Mouse (Mus musculus) induced T-regulatory cell, adult 2 months (primary cell): ENCODE measurements at regions not wholly inside any gene's neighbourhood (a gene's known extent, or its start where the extent isn't known, plus 50 kb on each side); places are given as distances from the start of the nearest gene placed in this dataset.
"Not testable (repeated sequence)": the region's sequence is repeated elsewhere in the genome, so short reads cannot be mapped to it uniquely, and the experiment has no call there.

Experiments used
- DNase-seq: peaks from one replicate; pipeline ENCODE4 v3.0.0-alpha.2; 2012; ENCODE audit warnings: low read depth

DNA sequence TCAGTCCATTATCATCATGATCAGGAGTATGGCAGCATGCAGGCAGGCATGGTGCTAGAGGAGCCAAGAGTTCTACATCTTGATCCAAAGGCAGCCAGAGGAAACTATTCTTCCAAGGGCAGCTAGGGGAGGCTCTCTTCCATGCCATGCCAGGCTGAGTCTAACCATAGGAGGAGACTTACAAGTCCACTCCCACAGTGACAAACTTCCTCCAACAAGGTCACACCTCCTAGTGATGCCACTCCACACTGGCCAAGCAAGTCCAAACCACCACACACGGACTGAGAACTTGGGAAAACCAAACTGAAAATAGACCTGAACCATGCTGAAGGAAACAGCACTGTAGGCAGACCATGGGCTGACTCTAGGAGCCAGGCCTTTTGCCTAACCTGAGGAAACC, 197.4 kb downstream of the Prex1 start:
- DNase-seq: no peak

DNA sequence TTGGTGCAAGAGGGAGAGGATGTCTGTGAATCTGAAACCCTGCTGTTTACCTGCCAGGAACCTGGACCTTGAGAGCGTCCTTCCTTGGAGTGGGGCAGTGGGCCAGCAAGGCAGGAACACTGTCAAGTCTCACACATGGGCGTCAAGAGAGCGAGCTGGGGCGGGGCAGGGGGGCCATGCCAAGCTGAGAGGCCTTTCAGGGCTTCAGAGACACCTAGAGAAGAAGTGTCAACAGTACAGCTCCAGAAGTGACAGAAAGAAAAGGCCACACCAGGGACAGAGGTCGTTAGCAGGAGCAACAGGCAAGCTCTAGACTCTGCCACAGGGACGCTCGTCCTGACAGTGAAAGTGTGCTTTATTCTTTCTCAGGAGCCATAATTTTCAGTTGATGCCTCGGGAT, 199.0 kb downstream of the Prex1 start:
- no peak for DNase-seq

DNA sequence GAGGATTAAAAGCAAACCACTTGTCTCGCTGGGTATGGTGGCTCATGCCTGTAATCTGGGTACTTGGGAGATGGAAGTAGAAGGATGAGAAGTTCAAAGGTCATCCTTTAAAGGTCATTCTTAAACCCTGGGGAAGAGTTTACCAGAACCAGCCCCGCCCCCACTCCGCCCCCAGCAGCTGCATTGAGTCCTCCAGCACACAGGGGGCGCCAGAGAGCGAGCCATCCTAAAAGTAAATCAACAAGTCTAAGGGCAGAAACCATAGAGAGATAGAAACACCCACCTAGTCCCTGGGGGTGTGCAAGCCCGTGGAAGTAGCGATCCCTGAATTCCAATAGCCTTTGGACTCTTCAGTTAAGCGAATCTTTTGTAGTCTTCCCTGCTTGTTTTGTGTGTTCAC, 201.1 kb downstream of the Prex1 start:
- peak; percentile 58 for DNase-seq

DNA sequence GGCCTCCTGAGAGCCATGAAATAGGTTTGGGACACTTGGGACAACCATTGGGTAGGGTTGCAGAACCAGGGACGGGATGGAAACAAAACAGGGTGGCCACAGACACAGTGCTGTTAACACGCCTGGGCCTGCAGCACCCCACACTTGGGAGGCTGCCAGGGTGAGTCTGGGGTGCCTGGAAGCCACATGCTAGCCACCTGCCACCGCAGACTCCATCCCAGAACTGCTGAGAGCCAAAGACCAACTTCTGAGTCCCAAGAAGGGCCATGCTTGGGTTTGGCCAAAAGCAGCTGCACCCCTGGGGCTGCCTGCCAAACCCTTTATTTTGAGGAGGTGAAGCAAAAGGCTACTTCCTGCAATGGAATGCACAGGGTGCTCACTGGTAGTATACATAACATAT, 202.2 kb downstream of the Prex1 start:
- DNase-seq: not testable (repeated sequence)

DNA sequence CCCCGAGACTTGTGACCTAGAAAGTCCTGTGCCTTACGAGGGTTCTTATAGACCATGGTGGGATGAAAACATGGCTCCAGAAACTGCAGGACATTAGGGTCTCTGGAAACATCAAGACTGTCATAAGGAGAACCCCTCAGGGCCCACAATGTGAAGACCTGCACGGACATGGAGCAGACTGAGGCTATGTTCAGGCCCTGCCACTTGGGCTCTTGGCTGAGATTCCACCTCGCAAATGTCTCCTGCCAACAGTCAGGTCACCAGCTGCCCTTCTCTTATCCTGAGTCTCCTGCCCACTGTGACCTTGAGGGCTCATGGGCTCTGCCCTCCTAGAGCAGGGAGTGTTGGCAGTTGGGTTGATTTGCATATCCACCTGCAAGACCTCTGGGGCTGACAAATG, 202.9 kb downstream of the Prex1 start:
- DNase-seq: no peak

DNA sequence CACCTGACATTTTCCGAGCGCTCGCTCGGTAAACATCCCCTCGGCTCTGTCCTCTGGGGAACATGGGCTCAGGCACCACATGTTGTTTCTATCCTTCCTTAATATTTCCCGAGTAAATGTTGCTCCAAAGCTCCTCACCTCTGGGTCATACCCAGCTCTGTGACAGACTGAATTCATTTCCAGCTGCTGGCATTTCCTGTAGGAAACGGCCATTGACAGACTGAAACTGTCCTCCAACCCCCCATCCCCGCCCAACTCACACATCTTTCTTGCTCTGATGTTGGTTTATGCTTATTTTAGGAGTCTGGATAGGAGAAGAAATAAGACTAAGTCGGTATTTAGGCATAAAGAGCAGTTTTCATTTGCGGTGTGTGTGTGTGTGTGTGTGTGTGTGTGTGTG, 204.0 kb downstream of the Prex1 start:
- no peak for DNase-seq

DNA sequence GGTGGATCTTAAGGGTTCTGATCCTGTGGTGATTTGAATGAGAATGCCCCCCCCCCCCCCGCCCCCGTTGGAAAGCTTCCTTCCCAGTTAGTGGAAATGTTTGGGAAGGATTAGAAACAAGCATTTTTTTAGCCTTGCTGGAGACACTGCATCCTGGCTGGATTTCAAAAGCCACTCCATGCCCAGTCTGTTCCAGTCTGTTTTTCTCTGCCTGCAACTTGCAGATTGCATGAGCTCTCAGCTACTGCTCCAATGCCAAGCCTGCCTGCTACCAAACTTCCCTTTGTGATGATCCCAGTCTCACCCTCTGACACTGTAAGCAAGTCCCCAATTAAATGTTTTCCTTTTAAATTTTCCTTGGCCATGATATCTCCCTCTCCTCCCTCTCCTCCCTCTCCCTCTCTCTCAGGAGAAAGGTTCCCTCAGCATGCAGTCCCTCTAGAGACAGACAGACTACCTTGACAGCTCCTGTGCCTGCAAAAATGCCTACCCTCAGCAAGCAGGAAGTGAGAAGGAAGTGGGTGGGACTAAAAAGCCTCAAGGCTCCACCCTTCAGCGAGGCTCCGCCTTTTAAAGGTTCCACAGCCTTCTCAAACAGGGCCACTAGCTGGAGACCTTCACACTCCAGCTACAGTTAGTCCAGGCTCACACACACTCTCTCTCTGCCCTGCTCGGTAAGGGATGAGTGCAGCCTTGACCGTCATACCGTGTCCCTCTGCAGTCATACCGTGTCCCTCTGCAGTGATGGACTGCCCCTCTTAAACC, 204.8 kb downstream of the Prex1 start:
- DNase-seq: peak; percentile 42

DNA sequence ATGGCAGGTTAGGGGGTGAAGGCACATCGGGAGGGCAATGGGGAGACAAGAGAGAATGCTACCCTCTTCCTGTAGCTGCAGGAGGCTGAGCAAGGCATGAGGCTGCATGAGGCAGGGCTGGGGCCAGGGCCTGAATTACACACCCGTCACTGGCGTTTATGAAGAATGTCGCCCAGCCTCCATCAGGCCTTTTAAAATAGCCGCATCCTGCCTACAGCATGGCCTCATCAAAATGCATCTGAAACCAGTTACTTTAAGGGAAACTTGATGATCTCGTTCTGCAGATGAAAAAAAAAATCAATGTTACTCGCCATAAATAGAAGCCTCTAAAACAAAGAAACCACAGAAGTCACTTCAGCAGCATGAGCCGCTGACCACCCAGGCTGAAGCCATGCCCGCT, 208.3 kb downstream of the Prex1 start:
- DNase-seq: no peak

DNA sequence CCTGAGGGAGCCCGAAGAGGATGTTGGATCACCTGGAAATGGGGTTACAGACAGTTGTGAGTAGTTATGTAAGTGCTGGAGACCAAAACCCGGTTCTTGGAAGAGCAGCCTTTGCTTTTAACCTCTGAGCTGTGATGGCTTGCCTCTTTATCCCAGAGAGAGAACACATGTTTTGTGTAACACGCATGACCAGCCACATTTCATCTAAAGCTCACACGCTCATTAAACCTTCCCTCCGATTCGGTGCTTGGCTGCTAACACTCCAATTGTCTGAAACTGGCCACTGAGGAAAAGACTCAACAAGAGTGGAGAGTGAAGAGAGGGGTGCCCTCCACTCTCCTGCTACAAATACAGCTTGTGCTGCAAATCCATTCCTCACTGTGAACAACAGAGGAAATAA, 210.0 kb downstream of the Prex1 start:
- no peak for DNase-seq

DNA sequence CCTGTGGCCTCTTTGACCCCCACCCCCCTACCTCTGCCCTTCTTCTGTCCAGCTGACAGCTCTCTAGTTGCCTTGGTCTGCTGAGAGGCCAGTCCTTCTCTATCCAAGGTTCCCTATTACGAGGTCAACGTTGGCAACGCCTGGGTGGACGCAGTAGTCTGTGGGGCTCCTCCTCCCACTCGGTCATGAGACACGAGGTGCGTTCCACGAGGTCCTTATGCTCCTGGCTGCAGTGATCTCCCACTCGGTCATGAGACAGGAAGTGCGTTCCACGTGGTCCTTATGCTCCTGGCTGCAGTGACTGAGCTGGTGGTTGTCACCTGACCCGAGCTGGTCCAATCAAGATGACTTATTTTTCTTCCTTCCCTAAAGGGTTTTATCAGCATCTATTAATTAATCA, 220.7 kb downstream of the Prex1 start:
- DNase-seq: no peak

DNA sequence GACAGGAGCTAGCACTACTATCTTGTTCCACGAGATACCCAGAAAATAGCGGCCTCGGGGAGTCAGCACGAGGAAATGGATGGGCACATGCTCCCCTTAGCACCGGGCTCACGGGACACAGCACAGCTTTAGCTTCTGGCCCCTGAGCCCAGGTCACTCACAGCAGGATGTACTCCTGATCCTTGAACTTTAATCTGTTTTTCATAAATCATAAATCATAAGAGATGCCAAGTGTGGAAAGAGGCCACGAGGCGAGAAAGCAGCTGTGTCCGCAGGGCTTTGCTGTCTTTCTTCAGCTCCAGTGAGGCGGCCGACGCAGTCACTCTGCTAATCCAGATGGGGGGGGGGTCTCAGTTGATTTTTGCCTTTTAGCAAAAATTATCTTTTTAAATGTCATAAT, 221.2 kb downstream of the Prex1 start:
- no peak for DNase-seq

DNA sequence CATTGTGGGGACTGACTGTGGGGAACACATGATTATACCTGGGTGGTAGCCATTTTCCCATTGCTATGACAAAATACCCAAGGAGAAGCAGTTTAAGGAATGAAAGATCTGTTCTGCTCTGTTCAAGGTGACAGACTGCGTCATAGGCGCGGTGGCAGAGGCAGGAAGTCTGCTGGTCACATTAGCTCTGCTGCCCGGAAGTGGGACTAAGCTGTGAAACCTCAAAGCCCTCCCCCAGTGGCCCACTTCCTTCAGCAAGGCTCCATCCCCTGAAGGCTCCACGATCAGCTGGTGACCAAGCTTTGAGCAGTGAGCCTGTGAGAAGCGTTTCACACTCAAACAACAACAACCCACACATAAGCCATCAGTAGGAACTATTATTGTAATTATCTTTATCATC, 221.8 kb downstream of the Prex1 start:
- peak; percentile 80 for DNase-seq

DNA sequence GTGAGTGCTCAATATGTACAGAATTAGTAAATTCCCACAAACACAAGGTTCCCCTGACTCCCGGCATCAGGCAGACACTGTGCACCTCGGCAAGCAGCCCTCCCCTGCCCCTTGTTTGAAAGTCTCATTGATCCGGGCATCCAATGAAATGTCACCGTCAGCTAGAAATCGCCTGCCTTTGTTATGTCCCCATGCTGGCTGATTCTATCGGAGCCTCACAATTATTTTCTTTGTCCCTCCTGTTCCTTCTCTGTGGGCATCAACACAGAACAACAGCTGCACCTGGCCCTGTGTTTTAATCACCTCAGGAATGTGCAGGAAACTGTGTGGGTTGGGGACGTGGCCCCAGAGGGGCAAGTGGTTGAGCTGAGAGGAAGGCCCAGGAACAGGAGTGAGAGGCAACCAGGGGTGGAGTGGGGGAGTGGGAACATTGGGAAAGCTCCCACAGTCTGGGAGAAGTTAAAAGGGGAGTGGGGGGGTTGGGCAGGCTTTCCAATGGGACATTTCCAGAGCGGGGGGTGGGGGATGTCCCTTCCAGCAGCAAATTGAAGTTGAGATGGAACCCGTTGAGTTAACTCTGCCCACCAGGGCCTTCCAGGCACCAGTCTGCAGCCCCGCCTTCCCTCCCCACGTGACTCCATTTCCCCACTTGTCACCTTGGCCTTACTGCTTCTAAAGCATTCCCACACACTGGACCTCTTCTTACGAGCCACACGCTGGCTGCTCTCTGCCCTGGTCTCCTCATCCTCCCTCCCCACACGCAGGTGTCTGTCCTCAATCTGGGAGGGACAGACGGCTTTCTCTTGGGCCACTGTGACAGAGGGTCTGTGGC, 224.4 kb downstream of the Prex1 start:
- no peak for DNase-seq

DNA sequence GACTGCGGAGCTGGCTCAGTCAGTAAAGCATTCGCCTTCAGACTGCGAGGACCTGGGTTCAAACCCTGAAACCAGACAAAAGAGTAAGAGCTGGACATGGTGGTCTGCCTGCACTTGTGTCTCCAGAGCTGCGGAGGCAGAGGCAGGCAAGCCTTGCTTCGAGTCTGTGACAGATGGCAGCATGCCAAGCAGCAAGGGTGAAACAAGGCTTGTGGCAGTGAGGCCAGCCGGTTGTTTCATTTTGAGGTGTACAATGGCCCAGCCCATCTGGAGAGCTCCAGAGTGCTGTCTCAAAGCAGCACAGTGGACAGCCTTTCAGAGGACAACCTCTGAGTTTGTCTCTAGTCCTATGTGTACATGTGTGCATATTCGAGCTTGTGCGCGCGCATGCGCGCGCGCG, 225.9 kb downstream of the Prex1 start:
- peak; percentile 57 for DNase-seq

DNA sequence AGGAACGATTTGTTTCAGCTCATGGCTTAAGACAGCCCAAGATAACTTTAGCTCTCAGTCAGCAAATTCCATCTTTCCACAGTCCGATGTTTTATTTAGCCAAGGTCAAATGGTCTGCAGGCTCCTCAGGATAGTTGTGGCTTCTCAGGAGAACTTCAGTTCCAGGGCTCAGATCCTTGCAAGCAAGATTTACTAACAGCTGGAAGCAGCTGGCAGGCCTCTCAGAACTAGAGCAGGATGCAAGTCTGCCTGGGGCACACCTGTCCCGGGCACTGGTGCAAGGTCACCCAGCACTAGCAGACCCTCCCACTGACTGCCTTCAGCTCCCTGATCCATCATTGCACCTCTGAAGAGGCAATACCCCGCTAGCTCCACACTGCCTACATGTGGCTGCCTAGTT, 227.8 kb downstream of the Prex1 start:
- DNase-seq: no peak

DNA sequence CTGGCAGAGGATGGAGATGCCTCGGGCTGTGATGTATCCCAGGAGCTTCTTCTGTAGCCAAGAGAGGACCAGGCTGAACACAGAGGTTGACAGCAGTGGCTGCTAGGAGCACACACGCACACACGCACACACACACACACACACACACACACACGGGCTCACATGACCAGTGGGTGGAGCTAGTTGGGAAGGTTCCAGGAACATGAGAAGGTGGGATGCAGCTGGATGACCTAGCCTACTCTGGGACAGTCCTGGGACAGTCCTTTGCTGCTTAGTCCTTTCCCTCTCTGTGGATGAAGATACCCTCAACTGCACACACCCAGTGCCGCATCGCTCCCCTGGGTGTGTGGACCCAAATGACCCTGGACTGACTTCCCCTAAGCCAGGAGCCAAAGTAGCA, 228.3 kb downstream of the Prex1 start:
- DNase-seq: no peak

DNA sequence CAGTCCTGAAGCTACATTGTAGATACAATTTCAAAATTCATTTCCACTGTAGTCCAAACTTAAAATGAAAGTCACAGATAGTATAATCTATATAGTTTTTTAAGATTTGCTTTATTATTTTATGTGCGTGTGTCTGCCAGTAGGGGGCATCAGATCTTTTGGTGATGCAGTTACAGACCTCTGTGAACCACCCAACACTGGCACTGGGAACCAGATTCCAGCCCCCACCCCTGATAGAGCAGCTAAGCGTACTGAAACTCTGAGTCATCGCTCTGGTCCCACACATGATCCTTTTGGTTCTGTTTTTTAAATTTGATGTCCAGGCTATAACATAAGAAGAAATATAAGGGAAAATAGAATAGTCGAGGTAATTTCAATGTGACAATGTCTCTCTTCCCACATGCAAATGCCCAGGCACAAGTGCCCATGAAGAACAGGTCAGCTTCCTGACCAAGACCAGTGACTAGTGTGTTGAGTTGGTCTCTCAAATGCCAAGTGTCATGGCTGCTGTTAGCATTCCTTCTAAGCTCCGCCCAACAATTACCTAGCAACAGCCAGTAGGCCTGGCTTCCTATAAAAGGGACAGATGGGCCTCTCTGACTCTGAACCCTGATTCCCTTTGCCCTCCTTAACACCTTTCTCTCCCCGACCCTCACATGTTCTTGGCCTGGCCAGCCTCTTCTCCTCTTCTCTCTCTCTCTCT, 229.9 kb downstream of the Prex1 start:
- peak; percentile 43 for DNase-seq

DNA sequence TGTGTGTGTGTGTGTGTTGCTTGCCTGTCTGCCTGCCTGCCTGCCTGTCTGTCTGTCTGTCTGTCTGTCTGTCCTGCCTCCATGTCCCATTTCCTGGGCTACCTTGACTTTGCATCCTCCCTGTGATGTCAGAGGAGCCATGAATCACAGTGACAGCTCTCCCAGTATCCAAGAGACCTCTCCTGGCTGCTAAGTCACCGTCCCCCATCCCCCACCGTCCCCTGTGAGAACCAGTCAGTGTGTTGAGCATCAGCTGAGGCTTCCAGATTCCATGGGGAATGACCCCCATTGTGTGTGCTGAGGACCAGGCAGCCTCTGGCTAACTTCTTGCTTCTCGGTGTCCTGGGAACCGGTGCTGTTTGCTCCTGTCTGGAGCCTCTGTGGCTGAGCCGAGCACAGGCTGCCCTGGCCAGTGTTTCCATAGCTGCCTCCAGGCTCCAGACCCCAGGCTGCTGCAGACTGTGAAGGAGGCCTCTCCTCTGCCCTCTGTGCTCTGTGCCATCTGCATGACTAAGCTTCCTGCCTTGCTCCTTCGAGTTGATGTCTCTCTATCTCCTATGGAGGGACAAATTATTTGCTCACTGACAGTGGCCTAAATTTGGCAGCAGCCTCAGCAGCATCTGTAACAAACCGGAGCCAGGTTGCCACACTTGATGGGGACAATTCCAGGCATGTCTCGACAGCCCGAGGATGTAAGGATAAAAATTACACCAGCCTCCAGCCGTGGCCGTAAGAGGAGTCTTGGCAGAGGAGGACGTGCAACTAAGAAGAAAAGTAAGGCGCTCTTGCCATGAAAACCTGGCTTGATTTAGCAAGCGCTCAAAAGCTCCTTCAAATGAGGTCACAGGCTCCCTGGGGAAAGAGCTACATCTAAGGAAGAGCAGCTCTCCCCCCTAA, 230.7 kb downstream of the Prex1 start:
- no peak for DNase-seq

DNA sequence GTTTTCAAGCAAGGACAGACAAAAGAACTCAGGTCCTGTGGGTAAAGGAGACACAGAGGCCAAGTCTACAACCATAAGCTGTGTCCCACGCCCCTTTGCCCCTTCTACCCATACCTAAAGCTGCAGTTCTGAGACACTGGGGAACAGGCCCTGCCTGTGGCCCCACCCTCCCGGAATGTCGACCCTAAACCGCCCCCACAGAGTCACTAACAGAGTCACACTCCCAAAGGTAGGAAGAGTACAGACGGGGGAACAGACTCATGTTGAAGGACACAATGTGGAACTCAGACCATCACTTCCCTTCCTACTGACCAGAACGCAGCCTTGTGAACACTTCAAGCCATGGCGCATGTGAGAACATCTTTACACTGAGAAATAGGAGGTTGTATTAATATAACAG, 231.9 kb downstream of the Prex1 start:
- DNase-seq: no peak

DNA sequence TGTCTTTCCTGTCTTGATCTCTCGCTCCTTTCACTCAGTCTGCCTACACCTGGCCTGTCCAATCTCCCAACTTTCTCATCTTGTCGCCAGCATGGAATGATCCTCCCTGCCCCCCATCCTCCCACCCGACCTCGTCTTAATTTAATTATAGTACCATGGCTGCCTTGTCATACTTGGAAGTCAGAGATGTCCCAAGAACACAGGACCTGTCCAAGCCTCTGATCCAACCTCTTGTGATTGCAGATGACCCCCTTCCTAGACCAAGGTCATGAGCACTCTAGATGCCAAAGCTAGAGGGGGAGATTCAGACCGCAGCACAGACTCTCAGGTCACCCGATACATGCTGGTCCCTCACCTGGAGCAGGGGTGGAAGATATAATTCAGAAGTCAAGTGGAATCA, 232.3 kb downstream of the Prex1 start:
- DNase-seq: no peak

DNA sequence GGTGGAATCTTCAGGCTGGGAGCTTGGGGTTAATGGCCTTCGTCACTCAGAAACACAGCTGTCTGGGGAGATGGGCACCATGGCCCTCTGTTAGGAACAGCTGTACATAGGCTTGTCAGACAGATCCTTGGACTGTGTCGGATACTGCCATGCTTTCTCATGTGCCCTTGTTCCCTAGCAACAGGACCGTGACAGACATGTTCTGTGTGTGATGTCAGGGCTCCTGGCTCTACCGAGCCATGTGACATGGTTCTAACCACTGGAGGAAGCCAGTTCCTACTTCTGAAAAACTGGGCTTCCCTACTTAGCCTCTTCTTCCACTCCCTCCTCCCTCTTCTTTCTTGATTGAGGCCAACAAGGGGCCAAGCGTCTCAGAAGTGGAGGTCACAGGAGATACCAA, 232.7 kb downstream of the Prex1 start:
- DNase-seq: no peak

DNA sequence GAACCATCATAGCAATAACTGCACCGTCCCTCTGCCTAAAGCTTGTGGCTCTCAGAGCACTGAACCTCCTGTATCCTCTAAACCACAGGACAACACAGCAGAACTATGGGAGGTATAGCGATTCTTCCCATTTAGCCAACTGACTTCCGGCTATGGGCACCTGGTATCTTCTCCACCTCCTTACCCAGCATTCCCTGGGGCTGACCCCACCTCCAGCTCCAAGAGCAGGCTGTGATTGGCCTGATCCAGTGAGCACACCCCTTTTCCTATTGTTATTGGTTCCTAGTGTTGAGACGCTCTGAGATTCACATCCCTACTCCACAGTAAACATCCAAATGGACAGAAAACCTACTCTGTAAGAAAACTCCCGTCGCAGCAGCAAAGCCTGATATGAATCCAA, 236.7 kb downstream of the Prex1 start:
- DNase-seq: no peak
